Mouse (Mus musculus): Measurements from ENCODE around the gene Dmp1. TPM values are rescaled to one million over a fixed set of nuclear protein-coding genes. Genes with fewer than 3 reads are reported as not detected.

The Dmp1 gene
- total RNA-seq, 2 experiments from 2014 or later: 5.2 to 5.4 TPM

- intact Hi-C loops (cut with DNase I): no loop called here
Observed at GRCm38 (mm10) chr5:104251811-104252210, 49.4 kb downstream of the Dmp1 start.

GRCm38 (mm10) chr5:104256585-104256984 is 54.2 kb downstream of the Dmp1 start:
- intact Hi-C loops (cut with DNase I): no loop called here
- DNase-seq (ENCODE audit: low spot score in 2 of 2): no peak

More at GRCm38 (mm10) chr5:104251811-104252210, 49.4 kb downstream of the Dmp1 start:
- DNase-seq (ENCODE audit: low spot score in 2 of 2): no peak

- no peak for DNase-seq (ENCODE audit: low spot score in 2 of 2)
- intact Hi-C loops (cut with DNase I): no loop called here
Observed at GRCm38 (mm10) chr5:104261908-104262461, 59.6 kb downstream of the Dmp1 start.

- no peak for DNase-seq (ENCODE audit: low spot score in 2 of 2)
- intact Hi-C loops (cut with DNase I): no loop called here
Observed at GRCm38 (mm10) chr5:104263014-104263776, 60.8 kb downstream of the Dmp1 start.

Other genes with a start within 250 kb of the Dmp1 start
- under 1 TPM; 0.30 to 0.72 TPM for gene Hsd17b13, start 225.2 kb upstream of the Dmp1 start, total RNA-seq (2021)
- gene Hsd17b11, start 180.7 kb upstream of the Dmp1 start, total RNA-seq (2021): 10 to 100 TPM; 42.5 to 46.7 TPM
- 10 to 100 TPM; 55.7 to 66.0 TPM for gene Nudt9, start 156.3 kb upstream of the Dmp1 start, total RNA-seq (2021)
- 1 to 10 TPM in 1 of 2 experiments, not detected in 1; 1.0 TPM for gene Gm17660, start 125.0 kb upstream of the Dmp1 start, total RNA-seq (2021)
- gene Sparcl1, start 88.9 kb upstream of the Dmp1 start, total RNA-seq (2021): 1,000 to 10,000 TPM; 1,441 to 1,623 TPM
- under 1 TPM in 1 of 2 experiments, not detected in 1; 0.07 TPM for gene Dspp, start 31.9 kb upstream of the Dmp1 start, total RNA-seq (2021)
- gene Ibsp, start 96.6 kb downstream of the Dmp1 start, total RNA-seq (2021): under 1 TPM in 1 of 2 experiments, not detected in 1; 0.39 TPM
- gene Mepe, start 122.7 kb downstream of the Dmp1 start, total RNA-seq (2021): not detected
- gene Spp1, start 232.5 kb downstream of the Dmp1 start, total RNA-seq (2021): 10 to 100 TPM in 1 of 2 experiments, 1 to 10 TPM in 1; 9.2 to 11.9 TPM